Mouse (Mus musculus): ENCODE measurements around the gene Pibf1. TPM values are rescaled to one million over a fixed set of nuclear protein-coding genes. Genes with fewer than 3 reads are reported as not detected.

Pibf1 gene
- total and polyA plus RNA-seq, 3 experiments: 8.4 to 11.0 TPM; not detected in 1

DNA sequence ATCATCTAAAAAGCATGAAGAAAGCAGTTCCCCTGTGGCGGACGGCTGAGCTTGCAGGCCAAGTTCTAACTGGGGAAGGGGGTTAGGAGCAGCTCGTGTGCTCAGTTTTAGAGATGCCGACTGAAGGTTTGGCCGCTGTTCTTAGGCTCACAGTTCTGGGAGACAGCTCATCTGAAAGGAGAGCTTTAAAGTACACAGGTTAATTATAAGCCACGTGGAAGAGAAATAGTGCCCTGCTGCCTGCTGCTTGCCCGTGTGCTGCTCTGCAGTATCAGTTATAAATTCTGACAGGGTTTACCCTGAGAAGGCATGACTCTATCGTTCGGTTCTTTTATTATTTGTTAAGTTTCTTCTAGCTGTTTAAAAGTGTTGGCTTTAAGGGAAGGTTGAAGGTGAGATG is 36.5 kb downstream of the Pibf1 start:
- Histone ChIP-seq H3K4me1 (ENCODE audit: control insufficient read depth in 1 of 2, insufficient read depth in 2 of 2, low read length in 2 of 2) (no peaks in the 10 kb centered on the region), H3K79me2 (ENCODE audit: control insufficient read depth, insufficient read depth, low read length, poor library complexity) (no peaks in the 10 kb centered on the region), H3K4me3 (ENCODE audit: control insufficient read depth in 1 of 2, insufficient read depth in 1 of 2, low read depth in 2 of 2, low read length in 2 of 2) (no peak overlapping the region), H3K9me3 (replicated peaks; ENCODE audit: insufficient read depth, low read length) (no peaks in the 10 kb centered on the region), H3K27me3 (ENCODE audit: control insufficient read depth in 1 of 2, insufficient read depth in 2 of 2, low read length in 2 of 2) (no peaks in the 10 kb centered on the region), H3K36me3 (ENCODE audit: control insufficient read depth in 1 of 2, insufficient read depth in 2 of 2, low read length in 2 of 2) (peaks cover 0 to 3% of the 10 kb centered on the region in 2 experiments; a peak in 2 of 4 replicates), H3K27ac (ENCODE audit: control insufficient read depth, low read depth, low read length) (no peak overlapping the region), H3K9ac (ENCODE audit: control insufficient read depth, low read depth, low read length, poor library complexity, severe bottlenecking) (no peak overlapping the region)
- DNase-seq (ENCODE audit: low read depth, low spot score): no peak
- TF ChIP-seq MYC (IDR thresholded peaks at IDR 0.05; ENCODE audit: low read depth, low read length) (no peak), TCF12 (IDR thresholded peaks at IDR 0.05; ENCODE audit: low read depth, low read length) (no peak), ZNF384 (IDR thresholded peaks at IDR 0.05; ENCODE audit: low read depth, low read length) (no peak)

DNA sequence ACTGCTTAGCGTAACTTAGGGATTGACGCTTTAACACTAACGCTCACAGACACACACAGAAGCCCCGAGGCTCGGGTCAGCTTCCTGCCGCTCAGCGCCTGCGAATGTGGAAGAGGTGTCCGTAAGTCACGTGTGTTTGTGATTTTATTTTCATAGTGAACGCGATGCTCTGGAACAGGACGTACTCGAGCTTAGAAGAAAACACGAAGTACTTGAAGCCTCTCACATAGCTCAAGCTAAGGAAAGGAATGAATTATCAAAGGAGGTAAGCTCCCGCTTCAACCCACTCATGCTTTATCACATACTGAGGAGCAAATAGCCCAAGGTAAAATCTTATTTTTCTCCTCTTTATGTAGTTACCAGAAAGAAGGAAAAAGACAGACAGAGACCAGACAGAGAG is 37.1 kb downstream of the Pibf1 start:
- no peaks in the 10 kb centered on the region for H3K9me3 ChIP-seq (replicated peaks; ENCODE audit: insufficient read depth, low read length)
- H3K4me1 ChIP-seq (ENCODE audit: control insufficient read depth in 1 of 2, insufficient read depth in 2 of 2, low read length in 2 of 2): no peaks in the 10 kb centered on the region
- H3K27ac ChIP-seq (ENCODE audit: control insufficient read depth, low read depth, low read length): no peak overlapping the region
- H3K36me3 ChIP-seq (ENCODE audit: control insufficient read depth in 1 of 2, insufficient read depth in 2 of 2, low read length in 2 of 2): peaks cover 0 to 3% of the 10 kb centered on the region in 2 experiments; a peak in 2 of 4 replicates
- TF ChIP-seq NELFE (IDR thresholded peaks at IDR 0.05; ENCODE audit: low read depth, low read length) (no peak), MEF2A (IDR thresholded peaks at IDR 0.05; ENCODE audit: extremely low read depth, insufficient replicate concordance, low read depth, low read length, poor library complexity, severe bottlenecking) (no peak), E2F4 (IDR thresholded peaks at IDR 0.05; ENCODE audit: borderline replicate concordance, low read depth, low read length) (no peak), ZKSCAN1 (IDR thresholded peaks at IDR 0.05; ENCODE audit: low read depth, low read length) (no peak), GABPA (IDR thresholded peaks at IDR 0.05; ENCODE audit: low read depth, low read length) (no peak), USF2 (IDR thresholded peaks at IDR 0.05; ENCODE audit: borderline replicate concordance in 1 of 2, insufficient read depth in 1 of 2, low read depth in 1 of 2, low read length in 2 of 2) (no peak), EP300 (IDR thresholded peaks at IDR 0.05; ENCODE audit: low read depth in 1 of 2, low read length in 2 of 2) (no peak), ZC3H11A (IDR thresholded peaks at IDR 0.05; ENCODE audit: low read depth, low read length) (no peak), SIN3A (IDR thresholded peaks at IDR 0.05; ENCODE audit: low read length) (no peak), MAZ (IDR thresholded peaks at IDR 0.05; ENCODE audit: low read depth, low read length) (no peak), SMC3 (IDR thresholded peaks at IDR 0.05; ENCODE audit: low read depth, low read length) (no peak), POLR2AphosphoS2 (IDR thresholded peaks at IDR 0.05; ENCODE audit: low read length) (no peak), TBP (IDR thresholded peaks at IDR 0.05; ENCODE audit: low read depth, low read length) (no peak), MXI1 (IDR thresholded peaks at IDR 0.05; ENCODE audit: low read depth, low read length) (no peak)
- no peaks in the 10 kb centered on the region for H3K27me3 ChIP-seq (ENCODE audit: control insufficient read depth in 1 of 2, insufficient read depth in 2 of 2, low read length in 2 of 2)
- no peak for DNase-seq (ENCODE audit: low read depth, low spot score)
- no peaks in the 10 kb centered on the region for H3K79me2 ChIP-seq (ENCODE audit: control insufficient read depth, insufficient read depth, low read length, poor library complexity)
- no peak overlapping the region for H3K4me3 ChIP-seq (ENCODE audit: control insufficient read depth in 1 of 2, insufficient read depth in 1 of 2, low read depth in 2 of 2, low read length in 2 of 2)
- no peak overlapping the region for H3K9ac ChIP-seq (ENCODE audit: control insufficient read depth, low read depth, low read length, poor library complexity, severe bottlenecking)
